Mouse (Mus musculus) C2C12 (cell line): Measurements from ENCODE around the gene Olfr1272. TPM values are rescaled to one million over a fixed set of nuclear protein-coding genes. Genes with fewer than 3 reads are reported as not detected.
"Not testable (repeated sequence)": the region's sequence is repeated elsewhere in the genome, so short reads cannot be mapped to it uniquely, and the experiment has no call there.

Source experiments
- H3K27me3 ChIP-seq: one replicate; pipeline ENCODE4 v1.6.1; 2011; ENCODE audit not compliant: control insufficient read depth, insufficient read depth, insufficient read length
- H3K36me3 ChIP-seq: one replicate; pipeline ENCODE4 v1.6.1; 2011; ENCODE audit not compliant: control insufficient read depth, insufficient read depth
- H3K4me3 ChIP-seq: one replicate; pipeline ENCODE4 v1.5.1; 2011; ENCODE audit warnings: mild to moderate bottlenecking, control low read depth; ENCODE audit not compliant: poor library complexity, insufficient read depth, severe bottlenecking
- H3K79me2 ChIP-seq: one replicate; pipeline ENCODE4 v1.6.1; 2011; ENCODE audit not compliant: control insufficient read depth, insufficient read depth
- H3K79me3 ChIP-seq: one replicate; pipeline ENCODE4 v1.6.1; 2011; ENCODE audit warnings: low read depth, control low read depth
- H3ac ChIP-seq: one replicate; pipeline ENCODE3; 2011; ENCODE audit warnings: low read depth; ENCODE audit not compliant: control insufficient read depth, insufficient read length
- CEBPB ChIP-seq: IDR thresholded peaks from one replicate; pipeline ENCODE4 v1.6.1; 2011; ENCODE audit warnings: low read depth, mild to moderate bottlenecking, control low read depth, moderate library complexity
- CTCF ChIP-seq: IDR thresholded peaks from one replicate; pipeline ENCODE4 v1.5.1; 2011; ENCODE audit not compliant: control insufficient read depth, insufficient read depth, insufficient read length
- FOSL1 ChIP-seq: IDR thresholded peaks from one replicate; pipeline ENCODE4 v1.8.0; 2011; ENCODE audit warnings: mild to moderate bottlenecking, low read length; ENCODE audit not compliant: poor library complexity, insufficient read depth, severe bottlenecking
- MAX ChIP-seq: IDR thresholded peaks from one replicate; pipeline ENCODE4 v1.6.1; 2011; ENCODE audit warnings: mild to moderate bottlenecking, control low read depth
- MYOD1 ChIP-seq: IDR thresholded peaks from one replicate; pipeline ENCODE4 v1.6.1; 2011; ENCODE audit warnings: low read depth; ENCODE audit not compliant: control insufficient read depth, insufficient read length
- MYOG ChIP-seq: IDR thresholded peaks from one replicate; pipeline ENCODE4 v1.6.1; 2011; ENCODE audit not compliant: control insufficient read depth, insufficient read length; ENCODE audit errors: extremely low read depth
- USF1 ChIP-seq: IDR thresholded peaks from one replicate; pipeline ENCODE4 v1.6.1; 2011; ENCODE audit warnings: low read depth, mild to moderate bottlenecking, control low read depth, moderate library complexity
- long read RNA-seq, 2 experiments: library from polyadenylated mRNA; unstranded; transcript quantifications; one replicate each; pipeline ENCODE4 v2.0.0; 2019 to 2020
- polyA plus RNA-seq: library from polyadenylated mRNA; unstranded; fragments of >200 nt; fragmentation: generic; extraction: Trizol; gene quantifications from one replicate; pipeline ENCODE4 v1.2.1, GENCODE M21; 2012; ENCODE audit warnings: missing spikeins

Gene Olfr1272
- polyA plus RNA-seq, result not detected
- long read RNA-seq, experiment 1, result 0 reads
- long read RNA-seq, experiment 2, result 0 reads

- TF ChIP-seq MYOD1, result no peak
- TF ChIP-seq CEBPB, result no peak
- no peak for TF ChIP-seq MYOG
- TF ChIP-seq USF1, result no peak
- no peak for TF ChIP-seq CTCF
- no peak for TF ChIP-seq FOSL1
- TF ChIP-seq MAX, result no peak
- Histone ChIP-seq H3K27me3 (no peaks in the 10 kb centered on the region), H3K79me3 (no peaks in the 10 kb centered on the region), H3K36me3 (no peaks in the 10 kb centered on the region), H3K79me2 (no peaks in the 10 kb centered on the region), H3K4me3 (no peak within 1 kb of the TSS), H3ac (no peak within 1 kb of the TSS)
Observed at GRCm38 (mm10) chr2:90292741-90293140, at the start of gene Olfr1272. TSS of gene Olfr1272 (minus strand) at chr2:90292841.

- H3K79me3 ChIP-seq, H3K4me3 ChIP-seq, H3K36me3 ChIP-seq, H3K27me3 ChIP-seq, H3ac ChIP-seq, H3K79me2 ChIP-seq: not testable (repeated sequence)
Observed at GRCm38 (mm10) chr2:90321900-90322299, 29.3 kb upstream of the Olfr1272 start, which contains the start of gene Gm13769. TSS of gene Gm13769 (plus strand) at chr2:90322200.

- no peaks in the 10 kb centered on the region for H3K36me3 ChIP-seq
- no peak within 1 kb of the TSS for H3ac ChIP-seq
- no peak within 1 kb of the TSS for H3K4me3 ChIP-seq
- no peak for TF ChIP-seq CTCF
- H3K79me3 ChIP-seq, result no peaks in the 10 kb centered on the region
- H3K79me2 ChIP-seq, result no peaks in the 10 kb centered on the region
- H3K27me3 ChIP-seq, result no peaks in the 10 kb centered on the region
Observed at GRCm38 (mm10) chr2:90270932-90271331, 21.7 kb downstream of the Olfr1272 start, which contains the start of gene Olfr1271. TSS of gene Olfr1271 (minus strand) at chr2:90271032.

GRCm38 (mm10) chr2:90257492-90257891 is 35.1 kb downstream of the Olfr1272 start, which contains the start of gene Olfr142:
TSS of gene Olfr142 (minus strand) at chr2:90257592.
- Histone ChIP-seq H3K79me3 (no peaks in the 10 kb centered on the region), H3K79me2 (no peaks in the 10 kb centered on the region), H3K36me3 (no peaks in the 10 kb centered on the region), H3K27me3 (no peaks in the 10 kb centered on the region), H3ac (no peak within 1 kb of the TSS), H3K4me3 (no peak within 1 kb of the TSS)
- no peak for TF ChIP-seq MAX
- no peak for TF ChIP-seq USF1
- TF ChIP-seq MYOD1, result no peak
- no peak for TF ChIP-seq CTCF
- TF ChIP-seq CEBPB, result no peak
- TF ChIP-seq FOSL1, result no peak
- TF ChIP-seq MYOG, result no peak

Other genes with a start within 250 kb of the Olfr1272 start
- not detected for gene Olfr140, start 229.2 kb downstream of the Olfr1272 start, polyA plus RNA-seq
- not detected for gene Olfr1269, start 171.4 kb downstream of the Olfr1272 start, polyA plus RNA-seq
- gene Olfr32, start 150.5 kb downstream of the Olfr1272 start, polyA plus RNA-seq, result not detected
- not detected for gene Olfr1270, start 139.8 kb downstream of the Olfr1272 start, polyA plus RNA-seq
- not detected for gene Olfr1506, start 68.3 kb downstream of the Olfr1272 start, polyA plus RNA-seq
- gene Olfr142, start 35.2 kb downstream of the Olfr1272 start, polyA plus RNA-seq, result not detected
- gene Olfr1271, start 21.8 kb downstream of the Olfr1272 start, polyA plus RNA-seq, result not detected
- not detected for gene Gm13769, start 29.4 kb upstream of the Olfr1272 start, polyA plus RNA-seq
- not detected for gene Olfr1274-ps, start 105.8 kb upstream of the Olfr1272 start, polyA plus RNA-seq